Mouse (Mus musculus) hindbrain, embryonic 14.5 days (tissue): Measurements from ENCODE around the gene Zfp185. TPM values are rescaled to one million over a fixed set of nuclear protein-coding genes. Genes with fewer than 3 reads are reported as not detected.

Source experiments
- ATAC-seq: fragments of 200-750 bp; cut with Nextera tagmentation; 2 replicates; pipeline ENCODE4 v1.8.0; 2017; ENCODE audit warnings: moderate number of reproducible peaks, mild to moderate bottlenecking, moderate TSS enrichment, moderate library complexity; ENCODE audit not compliant: low FRiP score
- DNase-seq: peaks from one replicate; pipeline ENCODE4 v3.0.0-alpha.2; 2015; ENCODE audit warnings: low spot score
- H3K27ac ChIP-seq: fragments of 300-500 bp; sonication (generic); 2 replicates; pipeline ENCODE4 v1.5.1; 2014; ENCODE audit warnings: mild to moderate bottlenecking, moderate library complexity
- H3K27me3 ChIP-seq: fragments of 300-500 bp; sonication (generic); 2 replicates; pipeline ENCODE4 v1.6.1; 2014; ENCODE audit warnings: mild to moderate bottlenecking, low read length, mixed read lengths; ENCODE audit not compliant: control insufficient read depth, insufficient read depth
- H3K36me3 ChIP-seq: fragments of 300-500 bp; sonication (generic); replicated peaks from 2 replicates; pipeline ENCODE4 v1.6.1; 2014; ENCODE audit not compliant: control insufficient read depth, insufficient read depth
- H3K4me1 ChIP-seq: fragments of 300-500 bp; sonication (generic); replicated peaks from 2 replicates; pipeline ENCODE4 v1.6.1; 2014; ENCODE audit warnings: antibody characterized with exemption, low read length, mixed read lengths; ENCODE audit not compliant: control insufficient read depth, insufficient read depth
- H3K4me2 ChIP-seq: fragments of 300-500 bp; sonication (generic); replicated peaks from 2 replicates; pipeline ENCODE4 v1.6.1; 2014; ENCODE audit warnings: mild to moderate bottlenecking, moderate library complexity
- H3K4me3 ChIP-seq: fragments of 300-500 bp; sonication (generic); replicated peaks from 2 replicates; pipeline ENCODE4 v1.5.1; 2014; ENCODE audit warnings: mild to moderate bottlenecking, low read length
- H3K9ac ChIP-seq: fragments of 300-500 bp; sonication (generic); 2 replicates; pipeline ENCODE4 v1.6.1; 2014
- H3K9me3 ChIP-seq: fragments of 300-500 bp; sonication (generic); 2 replicates; pipeline ENCODE4 v1.6.1; 2016; ENCODE audit warnings: low read length; ENCODE audit not compliant: control insufficient read depth
- WGBS: fragments of 180-500 bp; shearing (Covaris S2); extraction: QIAGEN DNeasy Blood & Tissue Kit; methylation state at CpG from one replicate; pipeline ENCODE4 v1.1.7; 2014; 5-methylcytosine and 5-hydroxymethylcytosine counted together
- polyA plus RNA-seq: library from polyadenylated mRNA; unstranded; fragments of >200 nt; fragmentation: Nextera tagmentation; extraction: Ambion mirVana; gene quantifications from 2 replicates; pipeline ENCODE4 v1.2.1, GENCODE M21; 2014

Zfp185 gene
- polyA plus RNA-seq, 1 experiment from 2014 or later = 1.4 TPM

DNA sequence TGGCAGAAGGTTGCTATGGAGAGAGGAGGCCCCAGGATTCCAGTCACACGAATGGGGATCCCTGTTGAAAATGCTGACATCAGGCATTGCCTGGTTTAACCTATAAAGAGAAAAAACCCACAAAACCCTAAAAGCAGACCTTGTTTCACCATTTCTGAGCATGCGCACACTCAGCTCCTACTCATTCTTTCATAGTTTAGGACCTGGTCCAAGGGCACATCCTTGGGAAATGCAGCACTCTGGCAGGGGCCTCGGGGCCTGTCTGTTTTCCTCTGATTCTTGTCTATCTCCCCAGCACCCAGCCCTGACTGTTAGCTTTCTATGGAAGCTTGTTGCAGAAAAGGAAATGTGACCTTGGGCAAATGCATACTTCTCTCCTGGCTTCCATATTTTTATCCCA is 3.4 kb downstream of the Zfp185 start:
- DNase-seq (no peak), ATAC-seq (no peak)
- Histone ChIP-seq H3K9me3 (no peaks in the 10 kb centered on the region), H3K36me3 (no peaks in the 10 kb centered on the region), H3K4me2 (no peak overlapping the region), H3K4me1 (no peaks in the 10 kb centered on the region), H3K9ac (no peak overlapping the region), H3K27ac (no peak overlapping the region), H3K4me3 (no peak overlapping the region), H3K27me3 (peaks cover 14% of the 10 kb centered on the region)
- 69% methylated on average over 3 of the region's 3 CpGs for WGBS

DNA sequence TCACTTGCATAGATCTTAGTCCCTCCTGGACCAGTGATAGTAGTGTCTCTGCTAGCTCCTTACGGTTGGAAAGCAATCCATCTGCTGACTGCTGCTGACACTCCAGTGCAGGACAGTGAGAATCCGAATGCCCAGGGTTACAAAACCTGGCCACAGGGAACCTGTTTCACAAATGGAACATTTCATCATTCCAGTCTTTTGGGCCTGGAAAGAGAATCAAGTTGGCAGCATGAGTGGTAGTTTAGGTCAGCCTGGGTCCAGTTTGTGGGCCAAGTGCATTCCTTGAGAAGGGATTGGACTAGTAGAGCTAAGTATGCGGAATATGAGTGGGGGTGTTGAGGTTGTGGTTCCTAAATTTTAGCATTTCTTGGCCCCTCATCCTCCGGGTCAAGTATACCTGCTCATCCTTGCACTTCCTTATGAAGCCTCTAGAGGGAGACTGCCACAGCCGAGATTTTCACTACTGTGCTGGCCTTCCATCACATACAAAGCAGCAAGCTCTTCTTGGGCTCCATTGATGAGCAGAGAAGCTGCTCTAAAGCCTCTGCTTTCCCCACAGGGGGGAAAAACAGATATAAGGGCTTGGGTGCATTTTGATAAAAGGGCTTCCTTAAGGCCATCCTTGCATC is 5.3 kb downstream of the Zfp185 start:
- DNase-seq (no peak), ATAC-seq (no peak)
- H3K9ac ChIP-seq = no peak overlapping the region
- no peak overlapping the region for H3K4me2 ChIP-seq
- no peaks in the 10 kb centered on the region for H3K4me1 ChIP-seq
- H3K4me3 ChIP-seq = no peak overlapping the region
- no peak overlapping the region for H3K27ac ChIP-seq
- WGBS = 65% methylated on average over 5 of the region's 5 CpGs
- H3K27me3 ChIP-seq = 0 out of 2 replicates have a peak, but pooled peaks cover 6% of the 10 kb centered on the region
- H3K36me3 ChIP-seq = no peaks in the 10 kb centered on the region
- H3K9me3 ChIP-seq = no peaks in the 10 kb centered on the region

DNA sequence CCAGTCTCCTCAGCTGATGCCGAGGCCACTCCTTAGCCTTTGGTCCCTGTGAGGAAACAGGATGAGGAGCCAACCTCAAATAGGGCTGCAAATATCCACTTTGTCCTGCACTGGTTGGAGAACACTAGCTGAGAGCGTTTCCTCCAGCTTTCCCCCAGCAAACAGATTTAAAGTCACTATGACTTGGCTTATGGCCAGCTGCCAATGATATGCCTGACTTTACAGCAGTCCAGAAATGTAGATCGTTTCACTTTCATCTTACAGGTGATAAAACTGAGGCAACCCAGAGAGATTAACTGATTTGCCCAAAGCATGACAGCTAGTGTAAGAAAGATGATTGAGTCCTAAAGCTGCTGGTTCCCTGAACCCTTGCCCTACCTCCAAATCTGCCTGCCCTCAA is 8.4 kb downstream of the Zfp185 start:
- ATAC-seq = no peak
- WGBS = 91% methylated on average over 3 of the region's 3 CpGs
- no peak overlapping the region for H3K27ac ChIP-seq
- no peaks in the 10 kb centered on the region for H3K27me3 ChIP-seq
- peak; percentile 27 for DNase-seq
- no peak overlapping the region for H3K9ac ChIP-seq
- no peaks in the 10 kb centered on the region for H3K36me3 ChIP-seq
- H3K9me3 ChIP-seq = no peaks in the 10 kb centered on the region
- no peaks in the 10 kb centered on the region for H3K4me1 ChIP-seq
- H3K4me2 ChIP-seq = no peak overlapping the region
- H3K4me3 ChIP-seq = no peak overlapping the region

DNA sequence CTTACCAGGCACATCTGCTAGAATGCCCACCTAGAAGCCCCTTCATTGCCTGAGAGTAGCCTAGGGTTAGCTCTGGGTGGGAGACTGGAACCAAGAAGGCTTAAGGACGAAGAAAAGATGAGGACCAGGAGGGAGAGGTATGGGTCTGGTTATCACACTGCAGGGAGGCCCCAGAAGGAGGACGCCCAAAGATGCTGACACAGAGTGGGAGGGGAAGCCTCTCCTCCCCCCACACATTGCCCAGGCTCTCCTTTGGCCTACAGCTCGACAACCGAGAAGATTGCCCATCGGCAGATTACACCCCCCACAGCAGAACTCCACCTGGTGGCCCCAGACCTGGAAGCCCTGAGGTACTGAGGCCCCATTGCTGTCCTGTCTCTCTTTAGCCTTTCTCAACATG is 16.0 kb downstream of the Zfp185 start:
- Histone ChIP-seq H3K27ac (no peak overlapping the region), H3K4me2 (no peak overlapping the region), H3K9ac (no peak overlapping the region), H3K4me1 (no peaks in the 10 kb centered on the region), H3K27me3 (no peaks in the 10 kb centered on the region), H3K4me3 (no peak overlapping the region), H3K36me3 (no peaks in the 10 kb centered on the region), H3K9me3 (no peaks in the 10 kb centered on the region)
- DNase-seq (no peak), ATAC-seq (no peak)
- 84% methylated on average over 5 of the region's 5 CpGs for WGBS

DNA sequence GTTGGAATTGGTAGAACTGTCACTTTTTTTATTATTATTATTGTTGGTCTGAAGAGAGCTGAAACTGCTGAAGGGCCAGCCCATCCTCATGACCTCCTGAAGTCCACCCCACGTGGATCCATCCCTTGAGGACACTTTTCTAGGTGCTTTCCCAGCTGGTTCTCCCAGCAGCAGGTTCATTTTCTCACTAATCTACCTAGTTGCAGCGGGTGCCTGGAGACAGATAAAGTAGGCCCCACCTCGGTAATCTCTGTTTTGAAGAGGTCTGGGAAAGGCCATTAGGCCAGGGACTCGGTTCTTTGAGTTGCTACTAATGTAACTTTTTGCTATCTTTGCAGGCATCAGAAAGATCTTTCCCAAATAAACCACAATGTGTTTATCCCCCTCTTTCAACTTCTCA is 18.5 kb downstream of the Zfp185 start:
- Histone ChIP-seq H3K9ac (no peak overlapping the region), H3K4me1 (no peaks in the 10 kb centered on the region), H3K27me3 (no peaks in the 10 kb centered on the region), H3K9me3 (no peaks in the 10 kb centered on the region), H3K27ac (no peak overlapping the region), H3K36me3 (no peaks in the 10 kb centered on the region), H3K4me2 (no peak overlapping the region), H3K4me3 (no peak overlapping the region)
- ATAC-seq (no peak), DNase-seq (no peak)
- WGBS = 74% methylated on average over 4 of the region's 4 CpGs

DNA sequence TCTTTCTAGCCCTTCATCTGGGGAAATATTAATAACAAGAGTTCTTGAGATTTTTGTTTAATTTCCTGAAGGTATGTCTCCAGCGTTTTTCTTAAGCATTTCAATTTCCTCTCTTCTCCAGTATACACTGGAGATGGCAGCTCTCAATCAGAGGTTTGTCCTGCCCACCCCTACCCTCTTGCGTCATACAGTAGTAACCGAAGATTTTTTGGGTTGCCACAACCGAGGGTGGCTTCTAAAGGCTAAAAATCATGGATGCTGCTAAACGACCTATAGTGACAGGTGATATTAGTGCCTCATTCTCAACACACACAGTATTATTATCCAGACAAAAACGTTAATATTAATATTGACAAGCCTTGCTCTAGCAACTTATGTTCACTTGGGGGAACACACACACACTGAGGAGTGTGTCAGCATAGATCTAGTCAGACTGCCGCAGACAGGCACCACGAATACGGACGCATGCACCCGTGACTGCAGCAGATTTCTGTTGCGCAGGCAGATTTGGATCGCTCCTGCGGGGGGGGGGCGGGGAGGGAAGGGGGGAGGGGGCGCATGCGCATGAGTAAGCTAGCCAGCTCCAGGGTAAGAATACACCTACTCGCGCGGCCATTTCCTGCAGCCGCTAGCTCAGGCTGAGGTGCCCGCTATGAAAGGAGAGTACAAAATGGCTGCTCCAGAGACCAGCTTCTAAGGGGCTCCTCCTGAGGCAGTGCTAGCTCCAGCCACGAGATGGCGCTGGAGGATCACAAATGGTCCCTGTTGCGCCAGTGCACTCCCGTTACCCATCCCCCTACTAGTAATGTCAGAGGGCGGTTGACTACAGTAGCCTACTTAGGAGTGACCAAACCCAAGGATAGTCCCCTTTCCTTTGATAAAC is 20.7 kb downstream of the Zfp185 start:
- H3K27me3 ChIP-seq = no peaks in the 10 kb centered on the region
- H3K9me3 ChIP-seq = no peaks in the 10 kb centered on the region
- H3K27ac ChIP-seq = peak overlapping the region; percentile 81
- peak overlapping the region; percentile 24 for H3K4me3 ChIP-seq
- ATAC-seq = peak; percentile 99
- H3K36me3 ChIP-seq = no peaks in the 10 kb centered on the region
- 17% methylated on average over 24 of the region's 27 CpGs for WGBS
- H3K9ac ChIP-seq = peak overlapping the region; percentile 47
- H3K4me2 ChIP-seq = peak overlapping the region; percentile 53
- no peaks in the 10 kb centered on the region for H3K4me1 ChIP-seq
- DNase-seq = peak; percentile 92

DNA sequence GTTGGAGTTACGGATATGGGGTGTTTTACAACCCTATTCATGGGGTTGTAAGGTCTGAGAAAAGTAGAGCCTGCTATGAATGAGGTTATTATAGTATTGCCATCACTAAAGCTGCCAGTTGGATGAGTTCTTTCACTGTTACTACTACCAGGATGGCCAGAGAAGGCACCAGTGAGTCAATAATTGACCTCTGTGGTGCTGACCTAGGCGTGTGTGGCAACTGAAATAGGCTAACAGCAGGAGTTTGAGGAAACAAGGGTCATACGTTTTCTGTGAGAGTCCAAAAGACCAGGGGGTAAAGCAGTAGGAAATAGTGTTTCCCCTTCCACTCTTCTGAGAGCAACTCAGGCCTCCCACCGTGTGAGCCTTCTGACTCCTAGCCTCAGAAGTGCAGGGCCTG is 25.7 kb downstream of the Zfp185 start:
- Histone ChIP-seq H3K4me3 (no peak overlapping the region), H3K27ac (no peak overlapping the region), H3K36me3 (no peaks in the 10 kb centered on the region), H3K27me3 (no peaks in the 10 kb centered on the region), H3K9me3 (no peaks in the 10 kb centered on the region), H3K4me2 (no peak overlapping the region), H3K9ac (no peak overlapping the region), H3K4me1 (no peaks in the 10 kb centered on the region)
- DNase-seq (no peak), ATAC-seq (no peak)
- 55% methylated on average over 4 of the region's 4 CpGs for WGBS

DNA sequence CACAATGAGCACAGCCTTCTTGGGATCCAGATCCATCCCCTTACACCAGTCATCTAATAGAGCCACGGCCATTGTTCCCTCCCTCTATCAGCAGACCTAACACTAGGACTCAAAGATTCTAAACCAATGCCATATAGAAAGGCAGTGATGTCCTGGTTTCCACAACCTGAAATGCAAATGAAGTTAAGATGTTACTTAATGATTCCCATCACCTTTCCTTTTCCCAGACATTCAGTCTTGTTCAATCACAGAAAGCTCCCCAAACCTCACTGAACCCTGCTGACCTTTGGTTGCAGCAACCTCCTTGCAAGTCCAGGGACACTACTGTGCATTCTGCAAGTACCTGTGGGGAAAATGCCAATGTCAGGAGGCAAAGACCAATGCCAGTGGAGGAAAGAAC is 49.9 kb downstream of the Zfp185 start, which contains the start of gene Pnma5:
TSS of gene Pnma5 (minus strand) at position 101 of the 400 bp plus-strand sequence.
- DNase-seq (no peak), ATAC-seq (no peak)
- Histone ChIP-seq H3K4me1 (no peaks in the 10 kb centered on the region), H3K27me3 (no peaks in the 10 kb centered on the region), H3K27ac (no peak within 1 kb of the TSS), H3K4me3 (no peak within 1 kb of the TSS), H3K9ac (no peak within 1 kb of the TSS), H3K9me3 (no peaks in the 10 kb centered on the region), H3K4me2 (no peak within 1 kb of the TSS), H3K36me3 (no peaks in the 10 kb centered on the region)
- 94% methylated on average over 1 of the region's 1 CpGs for WGBS

DNA sequence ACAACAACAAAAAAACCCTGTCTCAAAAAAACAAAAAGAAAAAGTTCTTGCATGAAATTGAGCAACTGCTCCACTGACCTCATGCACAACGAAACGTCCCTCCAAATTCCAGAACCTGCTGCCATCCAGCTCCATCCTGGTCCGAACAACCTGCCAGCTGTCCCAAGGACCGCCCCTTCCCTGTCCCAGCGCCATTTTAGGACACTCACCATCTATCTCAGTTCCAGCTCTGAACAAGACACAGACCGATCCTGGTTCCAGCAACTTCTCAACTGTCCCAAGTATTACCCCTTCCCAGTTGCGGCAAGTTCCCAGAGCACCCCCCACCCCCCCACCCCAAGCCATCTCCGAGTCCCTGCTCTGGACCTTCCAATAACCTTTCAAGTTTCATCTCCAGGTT is 51.7 kb downstream of the Zfp185 start:
- Histone ChIP-seq H3K4me1 (no peaks in the 10 kb centered on the region), H3K9me3 (no peaks in the 10 kb centered on the region), H3K27ac (no peak overlapping the region), H3K27me3 (no peaks in the 10 kb centered on the region), H3K9ac (no peak overlapping the region), H3K4me3 (no peak overlapping the region), H3K36me3 (no peaks in the 10 kb centered on the region), H3K4me2 (no peak overlapping the region)
- WGBS = 83% methylated on average over 8 of the region's 8 CpGs
- ATAC-seq (no peak), DNase-seq (no peak)
